Mouse (Mus musculus): Measurements from ENCODE around the gene Sprr2j-ps.

DNA sequence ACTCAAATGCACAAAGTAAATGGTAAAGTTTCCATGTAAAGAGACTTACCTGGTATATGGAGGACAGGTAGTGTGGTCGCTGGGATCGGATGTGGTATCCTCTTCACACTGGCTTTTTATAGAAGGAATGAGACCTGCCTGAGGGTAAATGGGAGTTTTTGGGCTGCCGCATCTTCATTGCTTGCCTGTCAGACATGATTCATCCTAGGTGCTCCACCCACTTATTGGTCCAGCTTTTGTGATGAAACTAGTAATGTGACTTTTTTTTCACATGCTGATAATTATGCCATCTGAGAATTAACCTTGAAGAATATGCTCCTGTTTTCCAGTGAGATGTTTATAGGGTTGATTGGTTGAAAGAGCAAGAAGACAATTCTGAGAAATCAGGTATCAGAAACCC, 20.8 kb downstream of the Sprr2j-ps start, which contains the start of gene Sprr1b:
- no peak for TF ChIP-seq CTCF (IDR thresholded peaks at IDR 0.05; ENCODE audit: extremely low read depth, insufficient read depth, insufficient read length, insufficient replicate concordance)
- TF ChIP-seq POLR2A (IDR thresholded peaks at IDR 0.05; ENCODE audit: low read depth, low read length): no peak

Measured in spleen, adult 2 months (tissue).